Mouse (Mus musculus): Measurements from ENCODE around the gene Rere. TPM values are rescaled to one million over a fixed set of nuclear protein-coding genes. Genes with fewer than 3 reads are reported as not detected.
A peak's percentile ranks its signal among the peaks of the same experiment; 100 is the strongest.
"Not testable (repeated sequence)": the region's sequence is repeated elsewhere in the genome, so short reads cannot be mapped to it uniquely, and the experiment has no call there.

Rere gene
- polyA plus RNA-seq, 2 experiments = 28.5 to 43.3 TPM

GRCm38 (mm10) chr4:150268674-150269653 is 12.5 kb upstream of the Rere start:
- TF ChIP-seq POLR2A (IDR thresholded peaks at IDR 0.05; ENCODE audit: borderline replicate concordance, extremely low read depth, insufficient read depth, insufficient read length) = no peak
- Histone ChIP-seq H3K4me1 (ENCODE audit: control insufficient read depth, insufficient read depth, low read length) (peaks cover 19% of the 10 kb centered on the region), H3K36me3 (ENCODE audit: control insufficient read depth, insufficient read depth, low read length) (no peaks in the 10 kb centered on the region), H3K27me3 (ENCODE audit: control insufficient read depth, insufficient read depth, low read length) (no peaks in the 10 kb centered on the region), H3K27ac (replicated peaks; ENCODE audit: low read depth, low read length) (no peak overlapping the region), H3K9ac (ENCODE audit: low read depth, low read length, severe bottlenecking) (no peak overlapping the region), H3K9me3 (ENCODE audit: control insufficient read depth, low read length) (no peaks in the 10 kb centered on the region), H3K4me2 (replicated peaks; ENCODE audit: low read depth, low read length, severe bottlenecking) (no peak overlapping the region), H3K4me3 (replicated peaks; ENCODE audit: low read length) (no peak overlapping the region)
- no peak for DNase-seq (ENCODE audit: low spot score)
- WGBS = 80% methylated on average over 33 of the region's 33 CpGs
- no peak for ATAC-seq (ENCODE audit: low FRiP score, low read depth)

GRCm38 (mm10) chr4:150269679-150270078 is 11.8 kb upstream of the Rere start:
- DNase-seq (ENCODE audit: low spot score) (no peak), ATAC-seq (ENCODE audit: low FRiP score, low read depth) (no peak)
- H3K9me3 ChIP-seq (ENCODE audit: control insufficient read depth, low read length) = no peaks in the 10 kb centered on the region
- no peak overlapping the region for H3K9ac ChIP-seq (ENCODE audit: low read depth, low read length, severe bottlenecking)
- H3K27me3 ChIP-seq (ENCODE audit: control insufficient read depth, insufficient read depth, low read length) = no peaks in the 10 kb centered on the region
- peaks cover 19% of the 10 kb centered on the region for H3K4me1 ChIP-seq (ENCODE audit: control insufficient read depth, insufficient read depth, low read length)
- no peak overlapping the region for H3K4me3 ChIP-seq (replicated peaks; ENCODE audit: low read length)
- no peak for TF ChIP-seq POLR2A (IDR thresholded peaks at IDR 0.05; ENCODE audit: borderline replicate concordance, extremely low read depth, insufficient read depth, insufficient read length)
- WGBS = 10% methylated on average over 6 of the region's 7 CpGs
- no peaks in the 10 kb centered on the region for H3K36me3 ChIP-seq (ENCODE audit: control insufficient read depth, insufficient read depth, low read length)
- peak overlapping the region; percentile 8; the same call in 1 of the 2 replicates for H3K27ac ChIP-seq (replicated peaks; ENCODE audit: low read depth, low read length)
- no peak overlapping the region for H3K4me2 ChIP-seq (replicated peaks; ENCODE audit: low read depth, low read length, severe bottlenecking)

GRCm38 (mm10) chr4:150270718-150271117 is 10.7 kb upstream of the Rere start:
- WGBS = 74% methylated on average over 4 of the region's 4 CpGs
- ATAC-seq (ENCODE audit: low FRiP score, low read depth) = not testable (repeated sequence)

GRCm38 (mm10) chr4:150272725-150273124 is 8.7 kb upstream of the Rere start:
- Histone ChIP-seq H3K9me3 (ENCODE audit: control insufficient read depth, low read length) (no peaks in the 10 kb centered on the region), H3K4me2 (replicated peaks; ENCODE audit: low read depth, low read length, severe bottlenecking) (peak overlapping the region; percentile 25), H3K27ac (replicated peaks; ENCODE audit: low read depth, low read length) (no peak overlapping the region), H3K36me3 (ENCODE audit: control insufficient read depth, insufficient read depth, low read length) (no peaks in the 10 kb centered on the region), H3K4me1 (ENCODE audit: control insufficient read depth, insufficient read depth, low read length) (peaks cover 19% of the 10 kb centered on the region), H3K4me3 (replicated peaks; ENCODE audit: low read length) (no peak overlapping the region), H3K27me3 (ENCODE audit: control insufficient read depth, insufficient read depth, low read length) (no peaks in the 10 kb centered on the region), H3K9ac (ENCODE audit: low read depth, low read length, severe bottlenecking) (no peak overlapping the region)
- ATAC-seq (ENCODE audit: low FRiP score, low read depth) (peak; percentile 75), DNase-seq (ENCODE audit: low spot score) (peak; percentile 78)
- 4% methylated on average over 9 of the region's 9 CpGs for WGBS
- no peak for TF ChIP-seq POLR2A (IDR thresholded peaks at IDR 0.05; ENCODE audit: borderline replicate concordance, extremely low read depth, insufficient read depth, insufficient read length)

More at GRCm38 (mm10) chr4:150270718-150271117, 10.7 kb upstream of the Rere start:
- H3K4me1 ChIP-seq (ENCODE audit: control insufficient read depth, insufficient read depth, low read length) = peaks cover 19% of the 10 kb centered on the region
- H3K9ac ChIP-seq (ENCODE audit: low read depth, low read length, severe bottlenecking); DNase-seq (ENCODE audit: low spot score); H3K27ac ChIP-seq (replicated peaks; ENCODE audit: low read depth, low read length); H3K4me2 ChIP-seq (replicated peaks; ENCODE audit: low read depth, low read length, severe bottlenecking); H3K27me3 ChIP-seq (ENCODE audit: control insufficient read depth, insufficient read depth, low read length); H3K4me3 ChIP-seq (replicated peaks; ENCODE audit: low read length); H3K36me3 ChIP-seq (ENCODE audit: control insufficient read depth, insufficient read depth, low read length); H3K9me3 ChIP-seq (ENCODE audit: control insufficient read depth, low read length): not testable (repeated sequence)

GRCm38 (mm10) chr4:150275531-150275930 is 5.9 kb upstream of the Rere start:
- DNase-seq (ENCODE audit: low spot score) (no peak), ATAC-seq (ENCODE audit: low FRiP score, low read depth) (no peak)
- H3K9ac ChIP-seq (ENCODE audit: low read depth, low read length, severe bottlenecking) = no peak overlapping the region
- no peak for TF ChIP-seq POLR2A (IDR thresholded peaks at IDR 0.05; ENCODE audit: borderline replicate concordance, extremely low read depth, insufficient read depth, insufficient read length)
- no peak overlapping the region for H3K4me3 ChIP-seq (replicated peaks; ENCODE audit: low read length)
- H3K4me1 ChIP-seq (ENCODE audit: control insufficient read depth, insufficient read depth, low read length) = peaks cover 15% of the 10 kb centered on the region
- WGBS = 85% methylated on average over 5 of the region's 5 CpGs
- no peak overlapping the region for H3K27ac ChIP-seq (replicated peaks; ENCODE audit: low read depth, low read length)
- H3K9me3 ChIP-seq (ENCODE audit: control insufficient read depth, low read length) = no peaks in the 10 kb centered on the region
- H3K4me2 ChIP-seq (replicated peaks; ENCODE audit: low read depth, low read length, severe bottlenecking) = no peak overlapping the region
- no peaks in the 10 kb centered on the region for H3K27me3 ChIP-seq (ENCODE audit: control insufficient read depth, insufficient read depth, low read length)
- no peaks in the 10 kb centered on the region for H3K36me3 ChIP-seq (ENCODE audit: control insufficient read depth, insufficient read depth, low read length)

- 83% methylated on average over 5 of the region's 7 CpGs for WGBS
- not testable (repeated sequence) for H3K4me3 ChIP-seq (replicated peaks; ENCODE audit: low read length); DNase-seq (ENCODE audit: low spot score); H3K27ac ChIP-seq (replicated peaks; ENCODE audit: low read depth, low read length); H3K27me3 ChIP-seq (ENCODE audit: control insufficient read depth, insufficient read depth, low read length); H3K9me3 ChIP-seq (ENCODE audit: control insufficient read depth, low read length); H3K36me3 ChIP-seq (ENCODE audit: control insufficient read depth, insufficient read depth, low read length); ATAC-seq (ENCODE audit: low FRiP score, low read depth); H3K4me2 ChIP-seq (replicated peaks; ENCODE audit: low read depth, low read length, severe bottlenecking); H3K9ac ChIP-seq (ENCODE audit: low read depth, low read length, severe bottlenecking)
- peaks cover 19% of the 10 kb centered on the region for H3K4me1 ChIP-seq (ENCODE audit: control insufficient read depth, insufficient read depth, low read length)
These were observed 2.1 kb upstream of the Rere start for GRCm38 (mm10) chr4:150279336-150279735.
